Mouse (Mus musculus): ENCODE measurements around the gene Pdk2. TPM values are rescaled to one million over a fixed set of nuclear protein-coding genes. Genes with fewer than 3 reads are reported as not detected.

Pdk2 gene
- total and polyA plus RNA-seq, 3 experiments: 3.9 to 40.3 (median 37.8) TPM

GRCm38 (mm10) chr11:95084811-95085382 lies 43.7 kb upstream of the Pdk2 start:
- H3K9me3 ChIP-seq (replicated peaks): no peaks in the 10 kb centered on the region
- no peaks in the 10 kb centered on the region for H3K4me1 ChIP-seq (ENCODE audit: insufficient read depth, low read depth, low read length)
- DNase-seq (ENCODE audit: low spot score) (no peak), ATAC-seq (ENCODE audit: extremely low read depth, insufficient number of reproducible peaks, low FRiP score, poor library complexity, severe bottlenecking) (no peak)
- no peak overlapping the region for H3K4me3 ChIP-seq (ENCODE audit: low read depth, low read length)
- H3K27me3 ChIP-seq (ENCODE audit: insufficient read depth, low read length): peaks cover 20% of the 10 kb centered on the region
- TF ChIP-seq CTCF (IDR thresholded peaks at IDR 0.05; ENCODE audit: low read depth, low read length) (no peak), POLR2AphosphoS5 (IDR thresholded peaks at IDR 0.05; ENCODE audit: insufficient replicate concordance, low read depth, low read length) (no peak), GATA2 (IDR thresholded peaks at IDR 0.05; ENCODE audit: borderline replicate concordance, low read depth, low read length) (no peak), TAL1 (conservative IDR thresholded peaks at IDR 0.05; ENCODE audit: low read depth, low read length) (no peak), GATA1 (IDR thresholded peaks at IDR 0.05; ENCODE audit: borderline replicate concordance, low read length) (no peak)
- no peaks in the 10 kb centered on the region for H3K36me3 ChIP-seq (replicated peaks)

GRCm38 (mm10) chr11:95084175-95084574 lies 43.0 kb upstream of the Pdk2 start:
- no peaks in the 10 kb centered on the region for H3K36me3 ChIP-seq (replicated peaks)
- H3K4me3 ChIP-seq (ENCODE audit: low read depth, low read length): no peak overlapping the region
- DNase-seq (ENCODE audit: low spot score) (no peak), ATAC-seq (ENCODE audit: extremely low read depth, insufficient number of reproducible peaks, low FRiP score, poor library complexity, severe bottlenecking) (no peak)
- H3K27me3 ChIP-seq (ENCODE audit: insufficient read depth, low read length): peaks cover 23% of the 10 kb centered on the region
- no peaks in the 10 kb centered on the region for H3K4me1 ChIP-seq (ENCODE audit: insufficient read depth, low read depth, low read length)
- H3K9me3 ChIP-seq (replicated peaks): no peaks in the 10 kb centered on the region
- TF ChIP-seq GATA1 (IDR thresholded peaks at IDR 0.05; ENCODE audit: borderline replicate concordance, low read length) (no peak), GATA2 (IDR thresholded peaks at IDR 0.05; ENCODE audit: borderline replicate concordance, low read depth, low read length) (no peak), POLR2AphosphoS5 (IDR thresholded peaks at IDR 0.05; ENCODE audit: insufficient replicate concordance, low read depth, low read length) (no peak), TAL1 (conservative IDR thresholded peaks at IDR 0.05; ENCODE audit: low read depth, low read length) (no peak), CTCF (IDR thresholded peaks at IDR 0.05; ENCODE audit: low read depth, low read length) (no peak)

- ATAC-seq (ENCODE audit: extremely low read depth, insufficient number of reproducible peaks, low FRiP score, poor library complexity, severe bottlenecking) (no peak), DNase-seq (ENCODE audit: low spot score) (no peak)
- Histone ChIP-seq H3K27me3 (ENCODE audit: insufficient read depth, low read length) (peaks cover 20% of the 10 kb centered on the region), H3K4me1 (ENCODE audit: insufficient read depth, low read depth, low read length) (no peaks in the 10 kb centered on the region), H3K9me3 (replicated peaks) (no peaks in the 10 kb centered on the region), H3K4me3 (ENCODE audit: low read depth, low read length) (no peak overlapping the region), H3K36me3 (replicated peaks) (no peaks in the 10 kb centered on the region)
- TF ChIP-seq CTCF (IDR thresholded peaks at IDR 0.05; ENCODE audit: low read depth, low read length) (no peak), GATA1 (IDR thresholded peaks at IDR 0.05; ENCODE audit: borderline replicate concordance, low read length) (no peak), GATA2 (IDR thresholded peaks at IDR 0.05; ENCODE audit: borderline replicate concordance, low read depth, low read length) (no peak), TAL1 (conservative IDR thresholded peaks at IDR 0.05; ENCODE audit: low read depth, low read length) (no peak), POLR2AphosphoS5 (IDR thresholded peaks at IDR 0.05; ENCODE audit: insufficient replicate concordance, low read depth, low read length) (no peak)
Measured at GRCm38 (mm10) chr11:95082896-95083295, 41.7 kb upstream of the Pdk2 start.

DNA sequence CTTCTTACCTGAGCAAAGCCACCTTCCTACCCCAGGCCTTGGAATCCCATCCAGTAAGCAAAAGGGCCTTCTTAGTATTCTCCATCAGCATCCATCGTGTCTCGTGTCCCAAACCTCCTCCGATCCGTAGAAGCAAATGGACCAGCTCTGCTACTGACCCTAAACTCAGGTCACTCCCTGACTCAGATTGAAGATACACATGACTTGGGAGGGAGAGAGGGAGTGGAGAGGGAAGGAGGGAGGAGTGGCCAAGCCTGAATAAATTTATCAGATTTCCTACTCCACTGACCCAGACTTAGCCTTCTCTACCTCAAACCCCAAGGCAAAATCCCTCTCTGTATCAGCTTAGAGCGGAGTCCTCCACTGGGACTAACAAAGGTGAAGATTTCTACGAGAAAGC lies 39.6 kb upstream of the Pdk2 start:
- peaks cover 10% of the 10 kb centered on the region for H3K9me3 ChIP-seq (replicated peaks)
- no peaks in the 10 kb centered on the region for H3K4me1 ChIP-seq (ENCODE audit: insufficient read depth, low read depth, low read length)
- no peak for DNase-seq (ENCODE audit: low spot score)
- TF ChIP-seq POLR2AphosphoS5 (IDR thresholded peaks at IDR 0.05; ENCODE audit: insufficient replicate concordance, low read depth, low read length): no peak
- no peak for TF ChIP-seq TAL1 (conservative IDR thresholded peaks at IDR 0.05; ENCODE audit: low read depth, low read length)
- TF ChIP-seq CTCF (IDR thresholded peaks at IDR 0.05; ENCODE audit: low read depth, low read length): no peak
- no peak for TF ChIP-seq GATA2 (IDR thresholded peaks at IDR 0.05; ENCODE audit: borderline replicate concordance, low read depth, low read length)
- TF ChIP-seq GATA1 (IDR thresholded peaks at IDR 0.05; ENCODE audit: borderline replicate concordance, low read length): no peak
- H3K27me3 ChIP-seq (ENCODE audit: insufficient read depth, low read length): peaks cover 27% of the 10 kb centered on the region
- no peak overlapping the region for H3K4me3 ChIP-seq (ENCODE audit: low read depth, low read length)
- no peak for ATAC-seq (ENCODE audit: extremely low read depth, insufficient number of reproducible peaks, low FRiP score, poor library complexity, severe bottlenecking)
- no peaks in the 10 kb centered on the region for H3K36me3 ChIP-seq (replicated peaks)

DNA sequence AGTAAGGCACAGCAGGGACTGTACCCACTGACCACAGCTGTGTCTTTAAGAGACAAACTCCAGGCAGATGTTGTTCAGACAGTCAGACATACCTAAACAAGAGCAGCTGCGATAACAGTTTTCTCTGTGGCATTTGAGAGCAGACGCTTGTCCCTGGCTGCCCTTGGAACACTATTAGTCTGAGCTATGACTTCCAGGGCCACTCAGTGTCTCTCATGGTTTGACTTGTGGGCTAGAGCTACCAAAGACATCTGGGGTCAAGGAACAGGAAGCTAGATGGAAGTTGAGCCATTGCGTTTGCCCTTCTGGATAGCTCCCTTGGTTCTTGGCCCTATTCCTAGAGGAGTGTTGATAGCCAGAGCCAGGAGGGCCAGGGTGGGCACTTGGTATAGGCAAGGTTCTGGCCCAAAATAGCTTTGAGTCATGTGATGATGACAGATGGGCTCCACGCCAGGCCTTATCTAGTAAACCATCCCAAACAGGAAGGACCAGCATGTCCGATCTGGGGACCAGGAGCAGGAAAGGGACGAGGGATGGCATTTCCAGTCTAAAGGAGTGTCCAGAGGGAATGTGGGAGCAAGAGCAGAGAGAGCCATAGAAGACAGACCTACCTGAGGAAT lies 38.2 kb upstream of the Pdk2 start:
- TF ChIP-seq GATA1 (IDR thresholded peaks at IDR 0.05; ENCODE audit: borderline replicate concordance, low read length) (no peak), TAL1 (conservative IDR thresholded peaks at IDR 0.05; ENCODE audit: low read depth, low read length) (no peak), POLR2AphosphoS5 (IDR thresholded peaks at IDR 0.05; ENCODE audit: insufficient replicate concordance, low read depth, low read length) (no peak), GATA2 (IDR thresholded peaks at IDR 0.05; ENCODE audit: borderline replicate concordance, low read depth, low read length) (no peak), CTCF (IDR thresholded peaks at IDR 0.05; ENCODE audit: low read depth, low read length) (no peak)
- Histone ChIP-seq H3K36me3 (replicated peaks) (no peaks in the 10 kb centered on the region), H3K4me1 (ENCODE audit: insufficient read depth, low read depth, low read length) (no peaks in the 10 kb centered on the region), H3K4me3 (ENCODE audit: low read depth, low read length) (no peak overlapping the region), H3K27me3 (ENCODE audit: insufficient read depth, low read length) (peaks cover 37% of the 10 kb centered on the region), H3K9me3 (replicated peaks) (peaks cover 10% of the 10 kb centered on the region)
- no peak for DNase-seq (ENCODE audit: low spot score)
- ATAC-seq (ENCODE audit: extremely low read depth, insufficient number of reproducible peaks, low FRiP score, poor library complexity, severe bottlenecking): no peak

GRCm38 (mm10) chr11:95077956-95078355 lies 36.8 kb upstream of the Pdk2 start:
- H3K36me3 ChIP-seq (replicated peaks): no peaks in the 10 kb centered on the region
- H3K4me3 ChIP-seq (ENCODE audit: low read depth, low read length): no peak overlapping the region
- peaks cover 10% of the 10 kb centered on the region for H3K9me3 ChIP-seq (replicated peaks)
- no peaks in the 10 kb centered on the region for H3K4me1 ChIP-seq (ENCODE audit: insufficient read depth, low read depth, low read length)
- DNase-seq (ENCODE audit: low spot score) (no peak), ATAC-seq (ENCODE audit: extremely low read depth, insufficient number of reproducible peaks, low FRiP score, poor library complexity, severe bottlenecking) (no peak)
- peaks cover 43% of the 10 kb centered on the region for H3K27me3 ChIP-seq (ENCODE audit: insufficient read depth, low read length)
- no peak for TF ChIP-seq GATA2 (IDR thresholded peaks at IDR 0.05; ENCODE audit: borderline replicate concordance, low read depth, low read length)
- TF ChIP-seq CTCF (IDR thresholded peaks at IDR 0.05; ENCODE audit: low read depth, low read length): no peak
- TF ChIP-seq TAL1 (conservative IDR thresholded peaks at IDR 0.05; ENCODE audit: low read depth, low read length): no peak
- TF ChIP-seq POLR2AphosphoS5 (IDR thresholded peaks at IDR 0.05; ENCODE audit: insufficient replicate concordance, low read depth, low read length): no peak
- TF ChIP-seq GATA1 (IDR thresholded peaks at IDR 0.05; ENCODE audit: borderline replicate concordance, low read length): no peak
